Mouse (Mus musculus) testis, adult 2 months (tissue): ENCODE results near the gene Lmo1. TPM values are rescaled to one million over a fixed set of nuclear protein-coding genes. Genes with fewer than 3 reads are reported as not detected.
"Not testable (repeated sequence)": the region's sequence is repeated elsewhere in the genome, so short reads cannot be mapped to it uniquely, and the experiment has no call there.

ENCODE experiments used
- H3K27ac ChIP-seq: fragments of 200-500 bp; 2 replicates; pipeline ENCODE4 v1.5.1; 2012; ENCODE audit warnings: low read depth, low read length; ENCODE audit not compliant: control insufficient read depth, insufficient read depth
- H3K27me3 ChIP-seq: fragments of 200-500 bp; 2 replicates; pipeline ENCODE4 v1.6.1; 2012; ENCODE audit warnings: mild to moderate bottlenecking, low read length, moderate library complexity; ENCODE audit not compliant: control insufficient read depth, insufficient read depth
- H3K36me3 ChIP-seq: fragments of 200-500 bp; 2 replicates; pipeline ENCODE4 v1.6.1; 2012; ENCODE audit warnings: mild to moderate bottlenecking, low read length; ENCODE audit not compliant: control insufficient read depth, insufficient read depth
- H3K4me1 ChIP-seq: fragments of 200-500 bp; 2 replicates; pipeline ENCODE4 v1.6.1; 2012; ENCODE audit warnings: low read length; ENCODE audit not compliant: control insufficient read depth, insufficient read depth
- H3K4me3 ChIP-seq: fragments of 200-500 bp; 2 replicates; pipeline ENCODE4 v1.5.1; 2012; ENCODE audit warnings: low read depth, mild to moderate bottlenecking, low read length, moderate library complexity, mixed read lengths; ENCODE audit not compliant: control insufficient read depth
- CTCF ChIP-seq: fragments of 200-500 bp; IDR thresholded peaks from 2 replicates; pipeline ENCODE4 v1.5.1; 2012; ENCODE audit warnings: low read depth, mild to moderate bottlenecking, inconsistent platforms, low read length, moderate library complexity; ENCODE audit not compliant: control insufficient read depth, insufficient read depth, insufficient replicate concordance
- POLR2A ChIP-seq: fragments of 200-500 bp; IDR thresholded peaks from 2 replicates; pipeline ENCODE4 v1.6.1; 2012; ENCODE audit warnings: low read depth, mild to moderate bottlenecking, inconsistent platforms, low read length, moderate library complexity; ENCODE audit not compliant: control insufficient read depth
- polyA plus RNA-seq: library from polyadenylated mRNA; depleted of rRNA; stranded (reverse); fragments of >200 nt; gene quantifications from 2 replicates; pipeline ENCODE4 v1.2.3, GENCODE M21; 2012

Gene Lmo1
- polyA plus RNA-seq, 1 experiment = 4.6 TPM

GRCm38 (mm10) chr7:109131565-109131964 is 43.4 kb downstream of the Lmo1 start:
- H3K36me3 ChIP-seq = no peaks in the 10 kb centered on the region
- TF ChIP-seq CTCF (no peak), POLR2A (no peak)
- no peaks in the 10 kb centered on the region for H3K4me1 ChIP-seq
- no peak overlapping the region for H3K4me3 ChIP-seq
- no peak overlapping the region for H3K27ac ChIP-seq
- no peaks in the 10 kb centered on the region for H3K27me3 ChIP-seq

- H3K36me3 ChIP-seq = no peaks in the 10 kb centered on the region
- H3K27ac ChIP-seq = no peak overlapping the region
- no peaks in the 10 kb centered on the region for H3K4me1 ChIP-seq
- H3K4me3 ChIP-seq = peak overlapping the region; percentile 63
- H3K27me3 ChIP-seq = no peaks in the 10 kb centered on the region
- TF ChIP-seq POLR2A = no peak
- TF ChIP-seq CTCF = peak; percentile 46; the same call in 1 of the 2 replicates
Observed at GRCm38 (mm10) chr7:109129946-109130686, 44.9 kb downstream of the Lmo1 start.

GRCm38 (mm10) chr7:109129442-109129841 is 45.6 kb downstream of the Lmo1 start:
- Histone ChIP-seq H3K27me3 (no peaks in the 10 kb centered on the region), H3K27ac (no peak overlapping the region), H3K4me3 (peak overlapping the region; percentile 28; the same call in 1 of the 2 replicates), H3K4me1 (no peaks in the 10 kb centered on the region), H3K36me3 (no peaks in the 10 kb centered on the region)
- TF ChIP-seq CTCF (no peak), POLR2A (no peak)

DNA sequence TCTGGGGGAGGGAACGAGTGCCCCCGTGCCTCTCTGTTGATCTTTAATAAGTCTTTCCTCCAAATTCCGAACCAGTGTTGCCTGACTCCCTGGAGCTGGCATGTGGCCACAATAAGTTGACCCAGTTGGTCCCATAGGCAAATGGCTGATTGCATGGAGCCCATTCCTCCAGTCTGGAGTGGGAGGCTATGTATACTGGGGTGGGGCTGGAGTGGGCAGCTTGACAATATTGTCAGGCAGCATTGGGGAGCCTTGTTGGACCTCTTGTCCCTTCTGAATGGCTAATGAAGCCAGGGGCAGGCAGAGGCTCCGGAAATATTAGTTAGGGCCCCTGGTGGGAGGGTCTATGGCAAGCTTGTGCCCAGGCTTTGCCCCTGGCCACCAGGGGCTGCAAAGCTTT is 59.1 kb downstream of the Lmo1 start:
- Histone ChIP-seq H3K27ac (no peak overlapping the region), H3K4me1 (no peaks in the 10 kb centered on the region), H3K27me3 (no peaks in the 10 kb centered on the region), H3K36me3 (no peaks in the 10 kb centered on the region), H3K4me3 (no peak overlapping the region)
- no peak for TF ChIP-seq POLR2A
- no peak for TF ChIP-seq CTCF

DNA sequence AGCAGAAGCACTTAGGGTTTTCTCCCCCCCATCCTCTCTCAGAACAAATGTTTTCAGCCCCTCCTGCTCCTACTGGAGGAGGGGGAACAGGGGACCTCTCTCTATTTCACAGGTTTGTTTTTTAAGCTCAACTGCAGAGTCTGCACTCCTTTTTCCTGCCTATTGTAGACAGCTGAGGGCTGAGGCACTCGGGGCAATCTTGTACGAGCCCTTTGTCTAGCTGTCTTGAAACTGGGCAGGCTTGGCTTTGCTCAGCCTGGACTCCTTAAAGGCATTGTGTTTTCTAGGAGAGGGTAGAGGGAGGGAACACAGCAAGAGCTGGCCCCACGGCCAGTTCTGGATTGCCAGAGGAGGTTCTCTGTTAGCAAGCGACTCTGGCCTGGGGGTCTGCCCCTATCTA is 59.5 kb downstream of the Lmo1 start:
- not testable (repeated sequence) for H3K27me3 ChIP-seq, H3K4me1 ChIP-seq, H3K4me3 ChIP-seq, H3K36me3 ChIP-seq, H3K27ac ChIP-seq

- Histone ChIP-seq H3K27ac (no peak overlapping the region), H3K27me3 (no peaks in the 10 kb centered on the region), H3K4me1 (no peaks in the 10 kb centered on the region), H3K4me3 (no peak overlapping the region), H3K36me3 (no peaks in the 10 kb centered on the region)
- no peak for TF ChIP-seq POLR2A
- TF ChIP-seq CTCF = no peak
Observed at GRCm38 (mm10) chr7:109114950-109115349, 60.1 kb downstream of the Lmo1 start.

- no peak for TF ChIP-seq POLR2A
- no peak for TF ChIP-seq CTCF
- no peaks in the 10 kb centered on the region for H3K27me3 ChIP-seq
- no peaks in the 10 kb centered on the region for H3K4me1 ChIP-seq
Observed at GRCm38 (mm10) chr7:109111000-109111399, 64.0 kb downstream of the Lmo1 start.

GRCm38 (mm10) chr7:109104894-109105293 is 70.1 kb downstream of the Lmo1 start:
- no peaks in the 10 kb centered on the region for H3K27me3 ChIP-seq

More at GRCm38 (mm10) chr7:109111000-109111399, 64.0 kb downstream of the Lmo1 start:
- Histone ChIP-seq H3K4me3 (no peak overlapping the region), H3K27ac (no peak overlapping the region), H3K36me3 (no peaks in the 10 kb centered on the region)

More at GRCm38 (mm10) chr7:109104894-109105293, 70.1 kb downstream of the Lmo1 start:
- Histone ChIP-seq H3K4me1 (no peaks in the 10 kb centered on the region), H3K36me3 (no peaks in the 10 kb centered on the region), H3K27ac (no peak overlapping the region), H3K4me3 (no peak overlapping the region)
- no peak for TF ChIP-seq CTCF
- TF ChIP-seq POLR2A = no peak
